Mouse (Mus musculus) liver, embryonic 14.5 days (tissue): ENCODE data around the gene Rbm47. TPM values are rescaled to one million over a fixed set of nuclear protein-coding genes. Genes with fewer than 3 reads are reported as not detected.

Source experiments
- ATAC-seq: fragments of 200-750 bp; cut with Nextera tagmentation; 2 replicates; pipeline ENCODE4 v1.8.0; 2017; ENCODE audit warnings: moderate number of reproducible peaks, mild to moderate bottlenecking, moderate library complexity; ENCODE audit not compliant: insufficient read depth
- DNase-seq, 3 experiments: peaks; one replicate each; pipeline ENCODE4 v3.0.0-alpha.2; 2012 to 2013; ENCODE audit warnings: low read depth in 3 of 3, low spot score in 3 of 3
- H3K27ac ChIP-seq: fragments of 300-500 bp; sonication (generic); 2 replicates; pipeline ENCODE4 v1.5.1; 2014; ENCODE audit warnings: moderate library complexity, mild to moderate bottlenecking, control low read depth, inconsistent platforms
- H3K27me3 ChIP-seq: fragments of 300-500 bp; sonication (generic); 2 replicates; pipeline ENCODE4 v1.6.1; 2014; ENCODE audit warnings: mild to moderate bottlenecking, low read length, moderate library complexity; ENCODE audit not compliant: control insufficient read depth, insufficient read depth
- H3K36me3 ChIP-seq: fragments of 300-500 bp; sonication (generic); replicated peaks from 2 replicates; pipeline ENCODE4 v1.6.1; 2014; ENCODE audit warnings: low read depth; ENCODE audit not compliant: control insufficient read depth, insufficient read depth
- H3K4me1 ChIP-seq, 2 experiments: fragments of 200-500 bp in 1 of 2; fragments of 300-500 bp in 1 of 2; sonication (generic) in 1 of 2; replicated peaks; 2 replicates each; pipeline ENCODE4 v1.6.1; 2012 to 2014; ENCODE audit warnings: antibody characterized with exemption in 1 of 2, inconsistent platforms in 1 of 2, low read length in 1 of 2; ENCODE audit not compliant: control insufficient read depth in 2 of 2, insufficient read depth in 2 of 2
- H3K4me2 ChIP-seq: fragments of 300-500 bp; sonication (generic); 2 replicates; pipeline ENCODE4 v1.6.1; 2014; ENCODE audit warnings: low read depth, mild to moderate bottlenecking, control low read depth, moderate library complexity
- H3K4me3 ChIP-seq, 2 experiments: fragments of 200-500 bp in 1 of 2; fragments of 300-500 bp in 1 of 2; sonication (generic) in 1 of 2; 2 replicates each; pipeline ENCODE4 v1.5.1; 2012 to 2014; ENCODE audit warnings: low read depth in 2 of 2, low read length in 2 of 2, mild to moderate bottlenecking in 2 of 2, control low read depth in 1 of 2, inconsistent platforms in 1 of 2, moderate library complexity in 1 of 2; ENCODE audit not compliant: insufficient read depth in 1 of 2
- H3K9ac ChIP-seq: fragments of 300-500 bp; sonication (generic); replicated peaks from 2 replicates; pipeline ENCODE4 v1.6.1; 2014; ENCODE audit warnings: mild to moderate bottlenecking, control low read depth, moderate library complexity
- H3K9me3 ChIP-seq: fragments of 300-500 bp; sonication (generic); 2 replicates; pipeline ENCODE4 v1.6.1; 2016; ENCODE audit warnings: low read length, mixed read lengths; ENCODE audit not compliant: control insufficient read depth
- CTCF ChIP-seq: IDR thresholded peaks from 2 replicates; pipeline ENCODE4 v1.5.1; 2016; ENCODE audit warnings: antibody characterized with exemption, low read depth, control low read depth
- EP300 ChIP-seq: IDR thresholded peaks from 2 replicates; pipeline ENCODE4 v1.6.1; 2016; ENCODE audit warnings: antibody characterized with exemption, low read depth
- WGBS: fragments of 180-500 bp; shearing (Covaris S2); extraction: QIAGEN DNeasy Blood & Tissue Kit; methylation state at CpG from one replicate; pipeline ENCODE4 v1.1.7; 2014; ENCODE audit not compliant: insufficient replicate concordance; 5-methylcytosine and 5-hydroxymethylcytosine counted together
- polyA plus RNA-seq, 2 experiments: library from polyadenylated mRNA; depleted of rRNA in 1 of 2; stranded (reverse) in 1 of 2; unstranded in 1 of 2; fragments of >200 nt; fragmentation: Nextera tagmentation in 1 of 2; extraction: Ambion mirVana in 1 of 2; gene quantifications; 2 replicates each; pipeline versions ENCODE4 v1.2.1 to v1.2.3; 2012 to 2014

The Rbm47 gene
- polyA plus RNA-seq, 2 experiments, result 3.1 to 7.7 TPM

DNA sequence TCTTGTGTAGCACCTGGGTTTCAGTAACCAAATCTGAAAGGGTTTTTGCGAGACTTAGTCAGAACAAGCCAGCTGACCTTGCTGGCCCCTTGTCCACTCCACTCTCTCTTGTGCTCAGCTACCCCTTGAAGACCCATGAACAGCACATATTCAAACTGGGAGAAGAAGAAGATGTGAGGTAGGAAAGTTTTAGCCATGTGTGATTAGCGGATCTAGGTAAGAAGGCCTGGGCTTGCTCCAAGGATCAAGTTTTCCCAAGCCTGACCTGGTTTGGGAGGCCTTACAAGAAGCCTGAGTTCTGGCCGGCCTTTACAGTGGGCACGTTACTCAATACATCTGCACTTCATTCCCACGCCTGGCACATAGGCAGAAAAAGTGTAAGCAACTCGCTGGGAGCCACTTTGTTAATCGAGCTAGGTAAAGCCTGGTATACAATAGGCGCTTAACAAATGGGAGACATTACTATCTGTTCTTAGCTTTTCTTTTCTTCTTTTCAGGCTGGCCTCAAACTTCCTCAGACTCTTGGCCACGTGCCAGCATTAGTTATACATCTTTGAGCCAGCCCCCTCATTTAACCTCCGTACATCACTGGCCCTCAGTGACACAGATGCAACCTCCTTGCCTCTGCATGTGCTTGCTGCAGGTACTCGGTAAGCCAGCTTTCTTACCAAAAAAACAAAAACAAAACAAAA is 37.6 kb downstream of the Rbm47 start:
- no peak overlapping the region for H3K9ac ChIP-seq
- peaks cover 0 to 11% of the 10 kb centered on the region in 2 experiments; a peak in 2 of 4 replicates for H3K4me1 ChIP-seq
- 60% methylated on average over 11 of the region's 11 CpGs for WGBS
- ATAC-seq (no peak), DNase-seq (no peak)
- H3K9me3 ChIP-seq, result no peaks in the 10 kb centered on the region
- no peak for TF ChIP-seq CTCF
- TF ChIP-seq EP300, result no peak
- no peak overlapping the region for H3K27ac ChIP-seq
- H3K36me3 ChIP-seq, result no peaks in the 10 kb centered on the region
- H3K4me2 ChIP-seq, result no peak overlapping the region
- no peak overlapping the region for H3K4me3 ChIP-seq
- H3K27me3 ChIP-seq, result no peaks in the 10 kb centered on the region

DNA sequence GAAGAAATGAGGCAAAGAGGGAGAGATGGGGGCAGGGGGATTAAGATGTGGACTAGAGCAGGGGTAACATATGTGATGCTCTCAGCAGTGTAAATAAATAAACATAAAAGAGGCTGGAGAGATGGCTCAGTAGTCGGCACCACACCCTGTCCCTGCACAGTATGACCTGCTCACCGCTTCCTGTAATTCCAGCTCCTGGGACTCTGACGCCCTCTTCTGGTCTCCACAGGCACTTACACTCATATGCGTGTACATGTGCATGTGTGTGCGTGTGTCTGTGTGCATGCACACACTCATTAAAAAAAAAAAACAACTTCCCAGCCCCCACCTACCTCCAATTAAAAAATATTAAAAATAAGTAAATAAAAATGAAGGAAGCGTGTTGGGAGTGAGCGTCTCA is 38.3 kb downstream of the Rbm47 start:
- Histone ChIP-seq H3K4me1 (peaks cover 0 to 11% of the 10 kb centered on the region in 2 experiments; a peak in 2 of 4 replicates), H3K4me2 (no peak overlapping the region), H3K27me3 (no peaks in the 10 kb centered on the region), H3K9me3 (no peaks in the 10 kb centered on the region), H3K36me3 (no peaks in the 10 kb centered on the region), H3K27ac (no peak overlapping the region), H3K4me3 (no peak overlapping the region), H3K9ac (no peak overlapping the region)
- 75% methylated on average over 7 of the region's 7 CpGs for WGBS
- TF ChIP-seq CTCF, result peak; percentile 43
- no peak for TF ChIP-seq EP300
- no peak for ATAC-seq
- no peak for DNase-seq

DNA sequence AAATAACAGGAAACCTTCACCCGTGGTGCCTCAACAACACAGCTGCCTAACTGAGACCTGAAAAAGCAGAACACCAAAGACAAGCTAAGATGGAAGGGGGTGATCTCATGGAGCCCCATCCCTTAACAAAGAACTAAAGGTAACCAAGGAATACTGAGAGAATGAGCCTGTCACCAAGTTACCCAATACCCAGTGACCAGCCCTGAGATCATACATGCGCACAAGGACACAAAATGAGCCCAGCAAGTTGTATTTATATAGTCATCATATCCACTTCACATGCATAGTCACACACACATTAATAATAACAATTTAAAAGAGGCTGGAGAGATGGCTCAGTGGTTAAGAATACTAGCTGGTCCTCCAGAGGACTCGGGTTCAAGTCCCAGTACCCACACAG is 44.0 kb downstream of the Rbm47 start:
- no peaks in the 10 kb centered on the region for H3K27me3 ChIP-seq
- H3K27ac ChIP-seq, result no peak overlapping the region
- TF ChIP-seq CTCF (no peak), EP300 (no peak)
- no peak overlapping the region for H3K4me2 ChIP-seq
- WGBS, result 46% methylated on average over 3 of the region's 3 CpGs
- H3K36me3 ChIP-seq, result no peaks in the 10 kb centered on the region
- no peak overlapping the region for H3K4me3 ChIP-seq
- ATAC-seq, result no peak
- H3K9ac ChIP-seq, result no peak overlapping the region
- no peak for DNase-seq
- H3K9me3 ChIP-seq, result no peaks in the 10 kb centered on the region
- no peaks in the 10 kb centered on the region for H3K4me1 ChIP-seq

DNA sequence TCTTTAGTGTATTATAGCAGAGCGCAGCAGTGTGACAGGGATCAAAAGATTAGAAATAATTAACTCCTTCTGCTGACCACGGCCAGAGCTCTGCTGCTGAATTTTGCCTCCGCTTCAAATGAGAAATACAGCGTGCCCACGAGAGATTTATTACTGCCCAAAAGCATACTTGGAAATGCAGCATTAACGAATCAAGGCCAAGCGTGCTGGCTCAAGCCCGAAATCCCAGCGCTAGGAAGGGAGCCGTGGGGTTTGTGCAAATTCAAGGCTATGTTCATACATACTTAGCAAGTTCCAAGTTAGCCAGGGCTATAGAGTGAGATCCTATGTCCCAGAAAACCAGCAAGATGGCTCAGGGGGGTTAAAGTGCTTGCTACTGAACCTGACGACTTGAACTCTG is 47.5 kb downstream of the Rbm47 start:
- DNase-seq, result no peak
- Histone ChIP-seq H3K9me3 (no peaks in the 10 kb centered on the region), H3K4me1 (no peaks in the 10 kb centered on the region), H3K4me3 (no peak overlapping the region), H3K4me2 (no peak overlapping the region), H3K9ac (no peak overlapping the region), H3K27ac (no peak overlapping the region), H3K27me3 (no peaks in the 10 kb centered on the region), H3K36me3 (no peaks in the 10 kb centered on the region)
- TF ChIP-seq EP300 (no peak), CTCF (no peak)
- ATAC-seq, result no peak
- WGBS, result 69% methylated on average over 11 of the region's 11 CpGs

DNA sequence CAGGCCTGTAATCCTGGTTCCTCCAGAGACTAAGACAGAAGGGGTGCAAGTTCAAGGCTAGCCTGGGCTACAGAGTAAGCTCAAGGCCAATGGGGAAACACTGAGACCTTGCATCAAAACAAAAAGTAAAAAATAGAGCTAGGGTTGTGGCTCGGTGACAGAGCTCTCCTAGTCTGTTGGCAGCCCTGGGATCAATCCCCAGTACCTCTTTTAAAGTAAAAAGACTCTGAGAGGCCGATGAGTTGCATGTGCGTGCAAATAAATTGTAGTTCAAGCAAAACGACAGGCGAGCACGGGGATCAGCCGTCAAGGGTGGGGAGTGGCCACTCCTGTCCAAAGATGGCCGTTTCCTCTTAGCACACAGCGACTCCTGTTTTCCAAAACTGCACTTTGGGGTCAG is 48.0 kb downstream of the Rbm47 start:
- no peak overlapping the region for H3K9ac ChIP-seq
- 60% methylated on average over 9 of the region's 9 CpGs for WGBS
- H3K4me1 ChIP-seq, result no peaks in the 10 kb centered on the region
- H3K27me3 ChIP-seq, result no peaks in the 10 kb centered on the region
- no peaks in the 10 kb centered on the region for H3K36me3 ChIP-seq
- H3K27ac ChIP-seq, result no peak overlapping the region
- no peak for ATAC-seq
- no peak overlapping the region for H3K4me2 ChIP-seq
- no peak for DNase-seq
- H3K4me3 ChIP-seq, result no peak overlapping the region
- TF ChIP-seq CTCF (no peak), EP300 (no peak)
- no peaks in the 10 kb centered on the region for H3K9me3 ChIP-seq
